Mouse (Mus musculus) CH12.LX (cell line): ENCODE results near the gene Itgal. TPM values are rescaled to one million over a fixed set of nuclear protein-coding genes. Genes with fewer than 3 reads are reported as not detected.

ENCODE experiments used
- DNase-seq: peaks from one replicate; pipeline ENCODE4 v3.0.0-alpha.2; 2013; ENCODE audit errors: extremely low read depth
- H3K27ac ChIP-seq: 2 replicates; pipeline ENCODE4 v1.5.1; 2012; ENCODE audit warnings: low read depth, mild to moderate bottlenecking, control low read depth, moderate library complexity; ENCODE audit not compliant: insufficient read depth
- H3K27me3 ChIP-seq: replicated peaks from 2 replicates; pipeline ENCODE3; 2012; ENCODE audit warnings: inconsistent platforms
- H3K36me3 ChIP-seq, 2 experiments: replicated peaks in 1 of 2; 2 replicates each; pipeline versions ENCODE3 to v1.6.1; 2012; ENCODE audit warnings: inconsistent platforms in 1 of 2, low read length in 1 of 2, mild to moderate bottlenecking in 1 of 2, mixed read lengths in 1 of 2, moderate library complexity in 1 of 2; ENCODE audit not compliant: control insufficient read depth in 1 of 2, insufficient read depth in 1 of 2
- H3K4me1 ChIP-seq, 2 experiments: 2 replicates each; pipeline ENCODE4 v1.6.1; 2012; ENCODE audit warnings: inconsistent platforms in 1 of 2, moderate library complexity in 1 of 2; ENCODE audit not compliant: insufficient read depth in 2 of 2, control insufficient read depth in 1 of 2
- H3K4me2 ChIP-seq: 2 replicates; pipeline ENCODE4 v1.6.1; 2012; ENCODE audit warnings: low read depth, mild to moderate bottlenecking, control low read depth; ENCODE audit not compliant: poor library complexity, insufficient read depth, severe bottlenecking
- H3K4me3 ChIP-seq, 3 experiments: fragments of 150-350 bp in 1 of 3; sonication (generic) in 1 of 3; replicated peaks in 1 of 3; 2 replicates each; pipeline versions ENCODE3 to v1.5.1; 2011 to 2012; ENCODE audit warnings: low read depth in 2 of 3, low read length in 2 of 3, mild to moderate bottlenecking in 2 of 3, moderate library complexity in 2 of 3, control low read depth in 1 of 3, improper control_type of control experiment in 1 of 3, inconsistent platforms in 1 of 3, mixed read lengths in 1 of 3; ENCODE audit not compliant: poor library complexity in 1 of 3
- H3K79me2 ChIP-seq: replicated peaks from 2 replicates; pipeline ENCODE4 v1.6.1; 2012; ENCODE audit warnings: mild to moderate bottlenecking, moderate library complexity; ENCODE audit not compliant: control insufficient read depth, poor library complexity, insufficient read depth, severe bottlenecking; ENCODE audit errors: extremely low read depth
- H3K9ac ChIP-seq: 2 replicates; pipeline ENCODE4 v1.6.1; 2012; ENCODE audit warnings: low read depth, mild to moderate bottlenecking, control low read depth, moderate library complexity; ENCODE audit not compliant: insufficient read depth
- H3K9me3 ChIP-seq: replicated peaks from 2 replicates; pipeline ENCODE3; 2012; ENCODE audit warnings: low read length, inconsistent platforms, mixed read lengths
- BHLHE40 ChIP-seq: IDR thresholded peaks from 2 replicates; pipeline ENCODE4 v1.6.1; 2011; ENCODE audit warnings: mild to moderate bottlenecking, low read depth, low read length, improper control_type of control experiment
- CHD1 ChIP-seq: IDR thresholded peaks from 2 replicates; pipeline ENCODE4 v1.6.1; 2012; ENCODE audit warnings: low read depth, low read length, improper control_type of control experiment, inconsistent platforms
- CHD2 ChIP-seq: IDR thresholded peaks from 2 replicates; pipeline ENCODE4 v1.6.1; 2011; ENCODE audit warnings: low read length, improper control_type of control experiment
- CTCF ChIP-seq, 2 experiments: IDR thresholded peaks in 1 of 2; conservative IDR thresholded peaks in 1 of 2; 2 replicates each; pipeline ENCODE4 v1.5.1; 2011 to 2012; ENCODE audit warnings: low read depth in 2 of 2, low read length in 2 of 2, improper control_type of control experiment in 1 of 2, inconsistent platforms in 1 of 2, mild to moderate bottlenecking in 1 of 2, moderate library complexity in 1 of 2
- ELF1 ChIP-seq: IDR thresholded peaks from 2 replicates; pipeline ENCODE4 v1.6.1; 2014; ENCODE audit warnings: low read depth, mild to moderate bottlenecking, inconsistent platforms, low read length, improper control_type of control experiment
- EP300 ChIP-seq: IDR thresholded peaks from 2 replicates; pipeline ENCODE4 v1.6.1; 2011; ENCODE audit warnings: low read length, improper control_type of control experiment
- ETS1 ChIP-seq: conservative IDR thresholded peaks from 2 replicates; pipeline ENCODE4 v1.6.1; 2012; ENCODE audit warnings: low read depth, mild to moderate bottlenecking, inconsistent platforms, low read length, improper control_type of control experiment, moderate library complexity
- GABPA ChIP-seq: IDR thresholded peaks from 2 replicates; pipeline ENCODE4 v1.6.1; 2012; ENCODE audit warnings: low read depth, low read length, improper control_type of control experiment, inconsistent platforms; ENCODE audit not compliant: insufficient replicate concordance
- HCFC1 ChIP-seq: IDR thresholded peaks from 2 replicates; pipeline ENCODE4 v1.6.1; 2012; ENCODE audit warnings: low read depth, mild to moderate bottlenecking, inconsistent platforms, low read length, improper control_type of control experiment
- IRF4 ChIP-seq: IDR thresholded peaks from 2 replicates; pipeline ENCODE4 v1.6.1; 2014; ENCODE audit warnings: low read depth, mild to moderate bottlenecking, inconsistent platforms, low read length, improper control_type of control experiment
- JUN ChIP-seq: IDR thresholded peaks from 2 replicates; pipeline ENCODE4 v1.6.1; 2011; ENCODE audit warnings: low read depth, mild to moderate bottlenecking, low read length, improper control_type of control experiment, moderate library complexity; ENCODE audit not compliant: insufficient read depth
- KAT2A ChIP-seq: IDR thresholded peaks from 2 replicates; pipeline ENCODE4 v1.6.1; 2012; ENCODE audit warnings: low read length, improper control_type of control experiment, inconsistent platforms; ENCODE audit not compliant: insufficient replicate concordance
- MAFK ChIP-seq: IDR thresholded peaks from 2 replicates; pipeline ENCODE4 v1.6.1; 2011; ENCODE audit warnings: low read length, improper control_type of control experiment; ENCODE audit not compliant: insufficient replicate concordance
- MAX ChIP-seq: IDR thresholded peaks from 2 replicates; pipeline ENCODE4 v1.6.1; 2011; ENCODE audit warnings: low read length, improper control_type of control experiment
- MAZ ChIP-seq: IDR thresholded peaks from 2 replicates; pipeline ENCODE4 v1.6.1; 2012; ENCODE audit warnings: low read depth, mild to moderate bottlenecking, inconsistent platforms, low read length, improper control_type of control experiment, moderate library complexity
- MXI1 ChIP-seq: IDR thresholded peaks from 2 replicates; pipeline ENCODE4 v1.6.1; 2011; ENCODE audit warnings: mild to moderate bottlenecking, low read depth, low read length, improper control_type of control experiment
- POLR2A ChIP-seq: IDR thresholded peaks from 2 replicates; pipeline ENCODE4 v1.6.1; 2011; ENCODE audit warnings: low read depth, mild to moderate bottlenecking, improper control_type of control experiment, low read length
- POLR2AphosphoS2 ChIP-seq: IDR thresholded peaks from 2 replicates; pipeline ENCODE4 v1.6.1; 2011; ENCODE audit warnings: low read depth, low read length, improper control_type of control experiment
- RCOR1 ChIP-seq: conservative IDR thresholded peaks from 2 replicates; pipeline ENCODE4 v1.6.1; 2012; ENCODE audit warnings: low read depth, mild to moderate bottlenecking, inconsistent platforms, low read length, improper control_type of control experiment
- SIN3A ChIP-seq: IDR thresholded peaks from 2 replicates; pipeline ENCODE4 v1.6.1; 2012; ENCODE audit warnings: low read length, improper control_type of control experiment, inconsistent platforms
- SMC3 ChIP-seq: IDR thresholded peaks from 2 replicates; pipeline ENCODE4 v1.6.1; 2011; ENCODE audit warnings: low read depth, low read length, improper control_type of control experiment
- TBP ChIP-seq: conservative IDR thresholded peaks from 2 replicates; pipeline ENCODE4 v1.6.1; 2011; ENCODE audit warnings: low read depth, low read length, improper control_type of control experiment
- USF2 ChIP-seq: conservative IDR thresholded peaks from 2 replicates; pipeline ENCODE4 v1.6.1; 2011; ENCODE audit warnings: low read depth, low read length, improper control_type of control experiment
- ZC3H11A ChIP-seq: IDR thresholded peaks from 2 replicates; pipeline ENCODE4 v1.6.1; 2012; ENCODE audit warnings: low read depth, mild to moderate bottlenecking, inconsistent platforms, low read length, improper control_type of control experiment
- ZMIZ1 ChIP-seq: IDR thresholded peaks from 2 replicates; pipeline ENCODE4 v1.6.1; 2012; ENCODE audit warnings: low read depth, mild to moderate bottlenecking, inconsistent platforms, low read length, improper control_type of control experiment
- ZNF384 ChIP-seq: IDR thresholded peaks from 2 replicates; pipeline ENCODE4 v1.6.1; 2012; ENCODE audit warnings: low read depth, low read length, improper control_type of control experiment, inconsistent platforms
- dilution Hi-C: fragments of 300-500 bp; cut with MboI; formaldehyde crosslinking; loops from 2 replicates; pipeline ENCODE4 v1.14.3; 2020; ENCODE audit warnings: low sequenced_read_pairs; ENCODE audit not compliant: extremely low pct_unique_long_range_greater_than_20kb, extremely low pct_ligation_motif_present
- in situ Hi-C: fragments of 300-500 bp; cut with MboI; formaldehyde crosslinking; loops from 3 replicates; pipeline ENCODE4 v1.14.3; 2019; ENCODE audit warnings: low sequenced_read_pairs, low pct_ligation_motif_present, low pct_unique_long_range_greater_than_20kb, mixed read lengths
- polyA plus RNA-seq: library from polyadenylated mRNA; unstranded; fragments of >175 nt; gene quantifications from 2 replicates; pipeline ENCODE4 v1.2.1, GENCODE M21; 2012; ENCODE audit warnings: low read depth; ENCODE audit not compliant: insufficient read length
- total RNA-seq, 2 experiments: library from RNA; depleted of rRNA; stranded (reverse); fragments of 300-350 nt in 1 of 2; fragments of >200 nt in 1 of 2; gene quantifications; 2 replicates each; pipeline ENCODE4 v1.2.3; 2012 to 2014

The Itgal gene
- total and polyA plus RNA-seq, 3 experiments, result 43.9 to 177 (median 69.0) TPM

DNA sequence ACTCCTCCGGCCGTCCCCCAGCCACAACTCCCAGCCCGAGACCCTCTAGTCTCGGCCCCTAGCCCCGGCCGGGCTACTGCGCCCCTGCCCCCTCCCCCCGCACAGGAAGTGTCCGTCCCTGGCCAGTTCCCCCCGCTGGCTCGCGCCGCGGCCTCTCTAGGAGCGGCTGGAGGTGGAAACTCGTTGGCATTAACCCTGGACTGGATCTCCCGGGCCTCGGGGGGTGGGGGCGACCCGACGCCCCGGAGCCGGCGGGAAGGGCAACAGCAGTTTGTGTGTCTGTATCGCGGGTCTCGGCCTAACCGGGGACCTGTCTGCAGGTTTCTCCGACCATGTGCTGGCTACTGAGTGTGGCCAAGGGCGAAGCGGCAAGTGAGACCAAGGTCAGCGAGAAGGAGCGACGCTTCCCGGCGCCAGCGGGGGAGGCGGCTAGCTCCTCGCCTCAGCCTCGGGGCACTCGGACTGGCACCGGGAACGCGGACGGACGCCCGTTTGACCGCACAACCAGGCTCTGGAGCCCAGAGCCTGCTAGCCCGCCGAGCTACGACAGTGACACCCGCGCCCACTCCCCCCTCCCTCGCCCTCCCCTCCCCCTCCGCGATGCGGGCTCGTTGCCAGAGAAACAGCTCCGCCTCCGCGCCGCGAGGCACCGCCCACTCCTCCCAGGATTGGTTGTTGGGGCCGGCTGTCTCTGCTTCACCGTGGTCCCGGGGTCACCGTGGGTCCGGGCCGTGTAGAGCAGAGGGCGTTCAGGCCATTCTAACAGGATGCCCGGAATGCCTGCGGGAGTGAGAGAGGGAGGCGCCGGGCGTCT lies 49.7 kb downstream of the Itgal start, which contains the start of gene Zfp768:
Gene Zfp768 (minus strand): TSS at position 78 of the 814 bp plus-strand sequence.
- Histone ChIP-seq H3K4me1 (peaks cover 0 to 11% of the 10 kb centered on the region in 2 experiments; a peak in 2 of 4 replicates), H3K4me2 (peak within 1 kb of the TSS; percentile 89), H3K27ac (peak within 1 kb of the TSS; percentile 40), H3K27me3 (peaks cover 8% of the 10 kb centered on the region), H3K9ac (peak within 1 kb of the TSS; percentile 93), H3K36me3 (peaks cover 10 to 24% of the 10 kb centered on the region in 2 experiments), H3K9me3 (no peaks in the 10 kb centered on the region), H3K4me3 (peak within 1 kb of the TSS; percentile 69 to 84 (median 80)), H3K79me2 (no peaks in the 10 kb centered on the region)
- dilution Hi-C loops (no loop called here), in situ Hi-C loops (no loop called here)
- TF ChIP-seq SMC3, result no peak
- TF ChIP-seq ZC3H11A, result no peak
- peak; percentile 23; the same call in 1 of the 2 replicates for TF ChIP-seq MAX
- TF ChIP-seq ZMIZ1, result peak; percentile 21; the same call in 1 of the 2 replicates
- peak; percentile 96 for TF ChIP-seq MAZ
- no peak for TF ChIP-seq TBP
- TF ChIP-seq JUN, result no peak
- 0 out of 2 replicates have a peak, but pooled peaks have one; percentile 25 for TF ChIP-seq RCOR1
- no peak for TF ChIP-seq BHLHE40
- TF ChIP-seq ZNF384, result no peak
- TF ChIP-seq SIN3A, result peak; percentile 94
- no peak for TF ChIP-seq USF2
- no peak for TF ChIP-seq CTCF (conservative IDR thresholded peaks at IDR 0.05 in 1 of 2, IDR thresholded peaks at IDR 0.05 in 1 of 2; ENCODE audit: low read depth in 2 of 2, low read length in 2 of 2)
- TF ChIP-seq POLR2A, result peak; percentile 49; the same call in 1 of the 2 replicates
- peak; percentile 75 for TF ChIP-seq CHD2
- no peak for TF ChIP-seq EP300
- TF ChIP-seq POLR2AphosphoS2, result no peak
- peak; percentile 24; the same call in 1 of the 2 replicates for TF ChIP-seq ETS1
- TF ChIP-seq KAT2A, result peak; percentile 75; the same call in 1 of the 2 replicates
- TF ChIP-seq GABPA, result peak; percentile 62; the same call in 1 of the 2 replicates
- no peak for TF ChIP-seq CHD1
- no peak for TF ChIP-seq MAFK
- peak; percentile 65 for TF ChIP-seq ELF1
- TF ChIP-seq IRF4, result no peak; the same call in 1 of the 2 replicates
- peak; percentile 91 for TF ChIP-seq HCFC1
- TF ChIP-seq MXI1, result peak; percentile 0; the same call in 1 of the 2 replicates
- DNase-seq, result peak; percentile 85
